Mouse (Mus musculus): ENCODE data around the gene Dlg4. TPM values are rescaled to one million over a fixed set of nuclear protein-coding genes. Genes with fewer than 3 reads are reported as not detected.

The Dlg4 gene
- polyA plus RNA-seq, 1 experiment = 8.3 TPM

GRCm38 (mm10) chr11:70018131-70018990 is 1.6 kb downstream of the Dlg4 start:
- peak; percentile 33 for DNase-seq
- 4% methylated on average over 25 of the region's 25 CpGs for WGBS
- Histone ChIP-seq H3K4me1 (ENCODE audit: control insufficient read depth, insufficient read depth, low read length) (peaks cover 15% of the 10 kb centered on the region; the same call in 1 of the 2 replicates), H3K27me3 (replicated peaks; ENCODE audit: control insufficient read depth, insufficient read depth, low read length) (no peaks in the 10 kb centered on the region), H3K4me3 (ENCODE audit: insufficient read depth, low read depth, low read length) (peak overlapping the region; percentile 48), H3K27ac (ENCODE audit: insufficient read depth, low read depth, low read length) (no peak overlapping the region), H3K36me3 (ENCODE audit: control insufficient read depth, insufficient read depth, low read length) (no peaks in the 10 kb centered on the region; the same call in 1 of the 2 replicates)
- no peak for TF ChIP-seq POLR2A (IDR thresholded peaks at IDR 0.05; ENCODE audit: low read depth, low read length)
- TF ChIP-seq CTCF (conservative IDR thresholded peaks at IDR 0.05; ENCODE audit: insufficient read depth, insufficient read length, low read depth, low read length) = no peak

- Histone ChIP-seq H3K4me3 (ENCODE audit: insufficient read depth, low read depth, low read length) (no peak overlapping the region), H3K4me1 (ENCODE audit: control insufficient read depth, insufficient read depth, low read length) (peaks cover 6% of the 10 kb centered on the region; the same call in 1 of the 2 replicates), H3K27ac (ENCODE audit: insufficient read depth, low read depth, low read length) (no peak overlapping the region), H3K27me3 (replicated peaks; ENCODE audit: control insufficient read depth, insufficient read depth, low read length) (no peaks in the 10 kb centered on the region), H3K36me3 (ENCODE audit: control insufficient read depth, insufficient read depth, low read length) (no peaks in the 10 kb centered on the region)
- WGBS = 32% methylated on average over 2 of the region's 2 CpGs
- no peak for DNase-seq
- no peak for TF ChIP-seq POLR2A (IDR thresholded peaks at IDR 0.05; ENCODE audit: low read depth, low read length)
- TF ChIP-seq CTCF (conservative IDR thresholded peaks at IDR 0.05; ENCODE audit: insufficient read depth, insufficient read length, low read depth, low read length) = no peak
Observed at GRCm38 (mm10) chr11:70019495-70020021, 2.8 kb downstream of the Dlg4 start.

GRCm38 (mm10) chr11:70020022-70020631 is 3.4 kb downstream of the Dlg4 start:
- TF ChIP-seq POLR2A (IDR thresholded peaks at IDR 0.05; ENCODE audit: low read depth, low read length) (no peak), CTCF (conservative IDR thresholded peaks at IDR 0.05; ENCODE audit: insufficient read depth, insufficient read length, low read depth, low read length) (no peak)
- Histone ChIP-seq H3K27me3 (replicated peaks; ENCODE audit: control insufficient read depth, insufficient read depth, low read length) (no peaks in the 10 kb centered on the region), H3K4me3 (ENCODE audit: insufficient read depth, low read depth, low read length) (no peak overlapping the region), H3K4me1 (ENCODE audit: control insufficient read depth, insufficient read depth, low read length) (0 out of 2 replicates have a peak, but pooled peaks cover 4% of the 10 kb centered on the region), H3K36me3 (ENCODE audit: control insufficient read depth, insufficient read depth, low read length) (no peaks in the 10 kb centered on the region), H3K27ac (ENCODE audit: insufficient read depth, low read depth, low read length) (no peak overlapping the region)
- 30% methylated on average over 8 of the region's 8 CpGs for WGBS
- DNase-seq = no peak

- Histone ChIP-seq H3K36me3 (ENCODE audit: control insufficient read depth, insufficient read depth, low read length) (no peaks in the 10 kb centered on the region), H3K4me3 (ENCODE audit: insufficient read depth, low read depth, low read length) (peak overlapping the region; percentile 63), H3K27me3 (replicated peaks; ENCODE audit: control insufficient read depth, insufficient read depth, low read length) (no peaks in the 10 kb centered on the region), H3K27ac (ENCODE audit: insufficient read depth, low read depth, low read length) (no peak overlapping the region), H3K4me1 (ENCODE audit: control insufficient read depth, insufficient read depth, low read length) (0 out of 2 replicates have a peak, but pooled peaks cover 4% of the 10 kb centered on the region)
- WGBS = under 1% methylated on average over 8 of the region's 8 CpGs
- no peak for TF ChIP-seq POLR2A (IDR thresholded peaks at IDR 0.05; ENCODE audit: low read depth, low read length)
- peak; percentile 63 for TF ChIP-seq CTCF (conservative IDR thresholded peaks at IDR 0.05; ENCODE audit: insufficient read depth, insufficient read length, low read depth, low read length)
- DNase-seq = peak; percentile 89
Observed at GRCm38 (mm10) chr11:70020731-70021263, 4.1 kb downstream of the Dlg4 start.

GRCm38 (mm10) chr11:70021264-70022132 is 4.8 kb downstream of the Dlg4 start:
- Histone ChIP-seq H3K27ac (ENCODE audit: insufficient read depth, low read depth, low read length) (no peak overlapping the region), H3K4me3 (ENCODE audit: insufficient read depth, low read depth, low read length) (peak overlapping the region; percentile 63), H3K27me3 (replicated peaks; ENCODE audit: control insufficient read depth, insufficient read depth, low read length) (no peaks in the 10 kb centered on the region), H3K4me1 (ENCODE audit: control insufficient read depth, insufficient read depth, low read length) (0 out of 2 replicates have a peak, but pooled peaks cover 4% of the 10 kb centered on the region), H3K36me3 (ENCODE audit: control insufficient read depth, insufficient read depth, low read length) (no peaks in the 10 kb centered on the region)
- 3% methylated on average over 40 of the region's 40 CpGs for WGBS
- peak; percentile 98 for DNase-seq
- TF ChIP-seq CTCF (conservative IDR thresholded peaks at IDR 0.05; ENCODE audit: insufficient read depth, insufficient read length, low read depth, low read length) = no peak
- no peak for TF ChIP-seq POLR2A (IDR thresholded peaks at IDR 0.05; ENCODE audit: low read depth, low read length)

DNA sequence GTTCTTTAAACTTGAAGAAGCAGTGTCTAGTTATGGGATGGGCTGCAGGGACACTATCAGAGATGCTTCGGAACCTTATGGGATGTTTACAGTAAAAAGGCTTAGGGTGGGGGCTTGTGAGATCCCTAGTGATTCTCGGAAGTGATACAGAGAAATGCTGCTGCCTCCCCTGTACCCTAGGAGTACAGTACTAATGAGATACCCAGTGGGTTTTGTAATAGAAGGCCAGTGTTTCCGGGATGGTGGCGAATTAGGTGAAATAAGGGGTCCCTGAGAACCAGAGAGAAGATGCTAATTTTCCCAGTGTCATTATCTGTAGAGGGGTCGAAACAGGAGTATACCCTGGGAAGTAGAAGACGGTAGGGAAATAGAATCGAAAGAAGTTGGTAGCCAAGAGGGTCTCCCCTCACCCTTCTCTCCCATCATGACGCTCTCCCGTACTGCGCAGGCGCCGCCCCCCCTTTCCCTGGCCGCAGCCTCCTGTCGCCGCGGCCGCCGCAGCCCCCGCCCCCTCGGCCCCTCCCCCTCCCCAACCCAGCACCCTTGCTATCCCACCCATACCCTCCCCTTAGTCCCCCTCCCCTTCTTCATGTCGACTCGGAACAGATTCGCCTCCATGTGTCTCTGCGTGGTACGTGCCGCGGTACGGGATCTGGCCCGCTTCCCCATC is 6.9 kb downstream of the Dlg4 start:
- 20% methylated on average over 25 of the region's 29 CpGs for WGBS
- no peak overlapping the region for H3K4me3 ChIP-seq (ENCODE audit: insufficient read depth, low read depth, low read length)
- DNase-seq = no peak
- no peaks in the 10 kb centered on the region for H3K27me3 ChIP-seq (replicated peaks; ENCODE audit: control insufficient read depth, insufficient read depth, low read length)
- 0 out of 2 replicates have a peak, but pooled peaks cover 4% of the 10 kb centered on the region for H3K4me1 ChIP-seq (ENCODE audit: control insufficient read depth, insufficient read depth, low read length)
- H3K27ac ChIP-seq (ENCODE audit: insufficient read depth, low read depth, low read length) = no peak overlapping the region
- no peaks in the 10 kb centered on the region for H3K36me3 ChIP-seq (ENCODE audit: control insufficient read depth, insufficient read depth, low read length)
- no peak for TF ChIP-seq CTCF (conservative IDR thresholded peaks at IDR 0.05; ENCODE audit: insufficient read depth, insufficient read length, low read depth, low read length)
- TF ChIP-seq POLR2A (IDR thresholded peaks at IDR 0.05; ENCODE audit: low read depth, low read length) = no peak
